Mouse (Mus musculus): ENCODE results near the gene Amotl1. TPM values are rescaled to one million over a fixed set of nuclear protein-coding genes. Genes with fewer than 3 reads are reported as not detected.

The Amotl1 gene
- polyA plus RNA-seq, 1 experiment from 2014 or later: 32.1 TPM

- H3K9me3 ChIP-seq (replicated peaks): no peaks in the 10 kb centered on the region
- H3K4me3 ChIP-seq: no peak overlapping the region
- no peak for DNase-seq (ENCODE audit: low spot score)
- peaks cover 11% of the 10 kb centered on the region for H3K4me1 ChIP-seq
- H3K27me3 ChIP-seq (ENCODE audit: low read depth, poor library complexity, severe bottlenecking): no peaks in the 10 kb centered on the region
- peaks cover 100% of the 10 kb centered on the region for H3K36me3 ChIP-seq
- H3K27ac ChIP-seq: peak overlapping the region; percentile 37; the same call in 1 of the 2 replicates
- 68% methylated on average over 11 of the region's 11 CpGs for WGBS
These were observed 96.5 kb downstream of the Amotl1 start for GRCm38 (mm10) chr9:14548366-14548761.

- Histone ChIP-seq H3K4me1 (peaks cover 11% of the 10 kb centered on the region), H3K27ac (no peak overlapping the region), H3K27me3 (ENCODE audit: low read depth, poor library complexity, severe bottlenecking) (no peaks in the 10 kb centered on the region), H3K9me3 (replicated peaks) (no peaks in the 10 kb centered on the region), H3K36me3 (peaks cover 100% of the 10 kb centered on the region), H3K4me3 (no peak overlapping the region)
- DNase-seq (ENCODE audit: low spot score): no peak
- WGBS: 61% methylated on average over 12 of the region's 12 CpGs
These were observed 97.1 kb downstream of the Amotl1 start for GRCm38 (mm10) chr9:14547584-14548365.

DNA sequence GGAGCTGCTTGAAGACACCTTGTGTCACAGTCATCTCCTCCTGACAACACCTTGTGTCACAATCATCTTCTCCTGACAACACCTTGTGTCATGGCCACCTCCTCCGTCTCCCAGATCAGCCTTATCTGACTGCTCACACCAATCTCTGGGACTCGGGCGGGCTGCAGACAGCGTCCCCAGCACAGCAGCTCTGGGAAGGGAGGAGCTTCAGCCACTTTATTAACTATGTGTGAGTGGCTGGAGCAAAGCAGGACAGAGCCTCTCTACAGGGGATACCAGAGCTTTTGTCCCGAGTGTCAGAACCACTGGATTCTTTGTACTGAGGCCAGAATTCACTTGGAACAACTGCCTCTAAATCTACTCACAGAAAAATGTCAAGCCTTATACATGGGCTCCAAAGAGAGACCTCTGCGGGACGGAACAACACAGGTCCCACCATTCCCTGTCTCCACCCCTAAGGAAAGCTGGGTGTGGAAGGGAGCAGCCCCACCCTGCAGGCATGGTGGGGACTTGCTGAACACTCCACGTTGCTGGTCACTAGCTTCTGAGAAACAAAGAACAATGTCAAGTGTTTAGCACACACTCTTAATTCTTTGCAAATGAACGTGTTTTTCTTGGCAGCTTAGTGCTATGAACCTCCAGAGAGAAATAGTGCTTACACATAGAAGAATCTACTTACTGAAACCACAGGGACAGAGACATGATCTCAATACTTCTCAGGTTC is 100.7 kb downstream of the Amotl1 start:
- H3K9me3 ChIP-seq (replicated peaks): no peaks in the 10 kb centered on the region
- no peak for DNase-seq (ENCODE audit: low spot score)
- H3K4me3 ChIP-seq: no peak overlapping the region
- no peak overlapping the region for H3K27ac ChIP-seq
- peaks cover 11% of the 10 kb centered on the region for H3K4me1 ChIP-seq
- H3K36me3 ChIP-seq: peaks cover 99% of the 10 kb centered on the region
- WGBS: 82% methylated on average over 9 of the region's 9 CpGs
- H3K27me3 ChIP-seq (ENCODE audit: low read depth, poor library complexity, severe bottlenecking): no peaks in the 10 kb centered on the region

DNA sequence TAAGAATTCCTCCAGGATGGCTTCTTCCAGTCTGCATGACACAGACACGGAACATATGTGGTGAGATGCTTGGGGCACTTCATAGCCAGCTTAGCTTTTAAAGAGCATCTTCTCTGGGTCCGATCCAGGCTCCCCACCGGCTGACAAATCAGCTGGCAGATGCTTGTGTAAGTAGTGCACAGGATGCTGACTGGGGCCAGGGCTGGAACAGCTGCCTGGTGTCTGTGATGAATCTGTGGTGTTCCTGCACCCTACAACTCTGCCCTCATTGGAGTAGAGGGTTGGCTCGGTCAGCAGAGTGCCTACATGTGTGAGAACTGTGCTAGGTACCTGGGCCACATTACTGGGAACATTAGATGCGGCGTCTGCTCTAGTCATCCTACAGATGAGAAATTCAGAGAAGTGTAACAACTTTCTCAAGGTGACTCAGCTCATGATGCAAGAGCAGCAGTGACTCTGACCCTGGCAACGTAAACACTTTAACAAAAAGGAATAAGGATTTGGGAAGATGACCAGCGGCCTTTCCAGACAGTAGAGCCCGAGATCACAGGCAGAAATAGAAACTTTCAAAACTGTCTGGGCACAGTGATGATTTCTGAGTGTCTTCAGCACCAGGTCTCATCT is 109.9 kb downstream of the Amotl1 start:
- H3K9me3 ChIP-seq (replicated peaks): no peaks in the 10 kb centered on the region
- H3K4me1 ChIP-seq: no peaks in the 10 kb centered on the region
- H3K36me3 ChIP-seq: peaks cover 14% of the 10 kb centered on the region
- DNase-seq (ENCODE audit: low spot score): no peak
- H3K27me3 ChIP-seq (ENCODE audit: low read depth, poor library complexity, severe bottlenecking): no peaks in the 10 kb centered on the region
- H3K4me3 ChIP-seq: no peak overlapping the region
- 90% methylated on average over 9 of the region's 9 CpGs for WGBS
- H3K27ac ChIP-seq: no peak overlapping the region

DNA sequence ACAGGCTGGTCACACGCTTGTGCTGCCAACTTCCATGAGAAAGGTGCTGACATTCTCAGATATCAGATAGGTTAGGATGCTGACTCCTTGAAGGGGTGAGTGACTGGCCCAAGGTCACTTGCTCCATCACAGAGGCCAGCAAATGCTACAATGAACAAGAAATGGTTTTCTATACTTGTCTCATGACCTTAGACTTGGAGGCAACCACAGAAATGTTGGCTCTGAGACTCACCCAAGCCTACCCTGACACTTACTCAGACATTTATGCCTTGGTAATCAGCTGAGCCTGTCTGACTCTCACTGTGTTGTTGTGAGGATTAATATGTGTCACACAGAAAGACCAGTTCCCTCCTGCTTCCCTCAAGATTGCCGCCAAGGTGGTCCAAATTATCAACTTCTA is 111.2 kb downstream of the Amotl1 start:
- no peaks in the 10 kb centered on the region for H3K9me3 ChIP-seq (replicated peaks)
- DNase-seq (ENCODE audit: low spot score): no peak
- H3K27ac ChIP-seq: no peak overlapping the region
- H3K27me3 ChIP-seq (ENCODE audit: low read depth, poor library complexity, severe bottlenecking): no peaks in the 10 kb centered on the region
- H3K4me1 ChIP-seq: no peaks in the 10 kb centered on the region
- H3K4me3 ChIP-seq: no peak overlapping the region
- H3K36me3 ChIP-seq: peaks cover under 1% of the 10 kb centered on the region
- WGBS: 89% methylated on average over 2 of the region's 2 CpGs

- WGBS: 75% methylated on average over 3 of the region's 3 CpGs
- no peaks in the 10 kb centered on the region for H3K4me1 ChIP-seq
- H3K27ac ChIP-seq: no peak overlapping the region
- H3K9me3 ChIP-seq (replicated peaks): no peaks in the 10 kb centered on the region
- H3K27me3 ChIP-seq (ENCODE audit: low read depth, poor library complexity, severe bottlenecking): no peaks in the 10 kb centered on the region
- no peak overlapping the region for H3K4me3 ChIP-seq
- no peak for DNase-seq (ENCODE audit: low spot score)
- no peaks in the 10 kb centered on the region for H3K36me3 ChIP-seq
These were observed 112.6 kb downstream of the Amotl1 start for GRCm38 (mm10) chr9:14532283-14532682.

GRCm38 (mm10) chr9:14530004-14530403 is 114.9 kb downstream of the Amotl1 start:
- Histone ChIP-seq H3K9me3 (replicated peaks) (no peaks in the 10 kb centered on the region), H3K27me3 (ENCODE audit: low read depth, poor library complexity, severe bottlenecking) (no peaks in the 10 kb centered on the region), H3K4me1 (peaks cover 6% of the 10 kb centered on the region; the same call in 1 of the 2 replicates), H3K4me3 (no peak overlapping the region), H3K36me3 (no peaks in the 10 kb centered on the region), H3K27ac (no peak overlapping the region)
- DNase-seq (ENCODE audit: low spot score): no peak
- 87% methylated on average over 5 of the region's 5 CpGs for WGBS

GRCm38 (mm10) chr9:14523408-14524043 is 121.3 kb downstream of the Amotl1 start:
- no peaks in the 10 kb centered on the region for H3K36me3 ChIP-seq

DNA sequence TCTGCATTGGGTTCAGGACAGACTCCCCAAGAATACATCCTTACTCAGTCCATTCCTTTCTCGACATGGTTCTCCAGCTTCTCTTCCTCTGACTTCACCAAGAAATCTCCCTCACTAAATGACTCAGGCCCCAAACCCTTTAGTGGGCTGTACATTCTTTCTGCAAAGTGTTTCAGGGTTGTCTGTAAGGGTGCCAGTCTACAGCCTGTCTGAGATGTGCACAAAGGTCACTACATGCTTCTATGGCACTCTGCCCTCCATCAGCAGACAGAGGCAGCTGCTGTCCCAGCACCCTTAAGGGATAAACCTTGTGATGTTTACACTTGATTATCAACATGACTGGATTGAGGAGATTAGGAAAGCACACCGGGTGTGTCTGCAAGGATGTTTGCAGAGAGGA is 123.2 kb downstream of the Amotl1 start:
- H3K4me3 ChIP-seq: no peak overlapping the region
- H3K9me3 ChIP-seq (replicated peaks): no peaks in the 10 kb centered on the region
- no peak overlapping the region for H3K27ac ChIP-seq
- H3K4me1 ChIP-seq: peaks cover 10% of the 10 kb centered on the region; the same call in 1 of the 2 replicates
- DNase-seq (ENCODE audit: low spot score): no peak
- no peaks in the 10 kb centered on the region for H3K36me3 ChIP-seq
- H3K27me3 ChIP-seq (ENCODE audit: low read depth, poor library complexity, severe bottlenecking): no peaks in the 10 kb centered on the region
- 58% methylated on average over 2 of the region's 2 CpGs for WGBS

More at GRCm38 (mm10) chr9:14523408-14524043, 121.3 kb downstream of the Amotl1 start:
- H3K4me3 ChIP-seq: no peak overlapping the region
- no peak overlapping the region for H3K27ac ChIP-seq
- H3K4me1 ChIP-seq: peaks cover 10% of the 10 kb centered on the region; the same call in 1 of the 2 replicates
- WGBS: 15% methylated on average over 4 of the region's 4 CpGs
- H3K27me3 ChIP-seq (ENCODE audit: low read depth, poor library complexity, severe bottlenecking): no peaks in the 10 kb centered on the region
- DNase-seq (ENCODE audit: low spot score): peak; percentile 63
- no peaks in the 10 kb centered on the region for H3K9me3 ChIP-seq (replicated peaks)

- Histone ChIP-seq H3K27me3 (ENCODE audit: low read depth, poor library complexity, severe bottlenecking) (no peaks in the 10 kb centered on the region), H3K9me3 (replicated peaks) (no peaks in the 10 kb centered on the region), H3K4me3 (no peak overlapping the region), H3K36me3 (no peaks in the 10 kb centered on the region), H3K27ac (no peak overlapping the region), H3K4me1 (peaks cover 10% of the 10 kb centered on the region; the same call in 1 of the 2 replicates)
- no peak for DNase-seq (ENCODE audit: low spot score)
- WGBS: 72% methylated on average over 3 of the region's 3 CpGs
These were observed 123.7 kb downstream of the Amotl1 start for GRCm38 (mm10) chr9:14520971-14521670.

DNA sequence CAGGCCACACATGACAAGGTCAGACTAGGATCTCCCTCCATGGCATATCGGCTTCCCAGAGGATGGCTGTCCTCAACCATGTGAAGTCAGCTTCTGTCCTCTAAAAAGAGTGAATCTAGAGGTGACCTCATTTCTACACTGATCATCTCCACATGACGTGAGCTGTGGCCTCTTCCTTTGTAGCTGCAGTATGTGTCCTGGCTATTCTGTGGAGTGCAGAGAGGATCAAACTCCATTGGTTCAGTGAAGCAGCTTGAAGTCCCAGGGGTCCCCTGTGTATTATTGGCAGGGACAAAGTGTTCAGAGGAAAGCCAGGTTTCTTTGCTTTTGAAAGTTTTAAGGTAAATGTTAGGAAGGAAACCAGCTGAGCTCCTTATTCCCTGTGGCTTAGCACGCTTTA is 126.8 kb downstream of the Amotl1 start:
- Histone ChIP-seq H3K36me3 (no peaks in the 10 kb centered on the region), H3K27me3 (ENCODE audit: low read depth, poor library complexity, severe bottlenecking) (no peaks in the 10 kb centered on the region), H3K27ac (no peak overlapping the region), H3K9me3 (replicated peaks) (no peaks in the 10 kb centered on the region), H3K4me1 (0 out of 2 replicates have a peak, but pooled peaks cover 4% of the 10 kb centered on the region), H3K4me3 (no peak overlapping the region)
- DNase-seq (ENCODE audit: low spot score): no peak
- 84% methylated on average over 3 of the region's 3 CpGs for WGBS

DNA sequence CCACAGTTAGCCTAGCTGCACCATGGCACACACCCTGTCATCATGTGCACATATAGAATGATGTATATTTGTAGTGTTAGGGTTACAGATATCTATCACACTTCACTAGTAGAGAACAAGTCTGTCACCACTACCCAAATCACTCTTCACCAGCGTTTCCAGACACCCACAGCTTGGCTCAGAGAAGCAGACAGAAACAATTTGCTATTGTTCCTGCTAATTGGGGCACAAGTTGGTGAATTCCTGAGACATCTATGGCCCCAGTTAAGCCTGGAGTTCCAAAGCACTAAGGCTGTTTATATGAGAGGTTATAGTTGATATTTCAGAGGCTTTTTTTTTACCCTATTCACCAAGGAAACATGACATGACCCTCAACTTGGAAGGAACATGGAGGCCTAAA is 127.6 kb downstream of the Amotl1 start:
- 73% methylated on average over 1 of the region's 1 CpGs for WGBS

More for the DNA sequence above, 127.6 kb downstream of the Amotl1 start:
- no peaks in the 10 kb centered on the region for H3K9me3 ChIP-seq (replicated peaks)
- H3K4me3 ChIP-seq: no peak overlapping the region
- no peak overlapping the region for H3K27ac ChIP-seq
- H3K4me1 ChIP-seq: 0 out of 2 replicates have a peak, but pooled peaks cover 4% of the 10 kb centered on the region
- peaks cover 4% of the 10 kb centered on the region; the same call in 1 of the 2 replicates for H3K36me3 ChIP-seq
- no peaks in the 10 kb centered on the region for H3K27me3 ChIP-seq (ENCODE audit: low read depth, poor library complexity, severe bottlenecking)
- no peak for DNase-seq (ENCODE audit: low spot score)
